In the genomic region with DNA sequence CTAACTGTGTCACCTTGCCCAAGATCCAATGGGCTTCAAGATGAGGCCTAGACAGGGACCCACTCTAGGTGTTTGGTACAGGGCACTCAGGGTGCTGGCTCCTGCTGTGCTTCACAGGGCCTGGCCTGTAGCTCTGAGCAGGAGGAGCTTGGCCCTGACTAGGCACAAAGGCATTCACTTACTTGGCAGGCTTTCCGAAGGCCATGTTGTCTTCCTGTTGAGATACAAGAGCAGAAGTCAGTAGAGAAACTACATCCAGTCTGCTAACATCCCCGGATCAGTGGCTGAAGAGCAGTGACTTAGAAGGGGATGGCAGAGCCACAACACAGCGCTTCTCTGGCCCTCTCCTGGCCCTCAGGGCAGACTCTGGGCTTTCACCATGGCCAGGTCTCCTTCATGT, we compare ENCODE assay signal across 17 mouse cellular contexts. TPM values are rescaled to one million over a fixed set of nuclear protein-coding genes. Genes with fewer than 3 reads are reported as not detected.
DNase-seq lines count a peak whose midpoint lies in the region; ATAC-seq and TF ChIP-seq lines count a peak whose summit lies in the region.
"Had no signal": no experiment of that assay in that cellular context is flagged by ENCODE, and none has a peak within 500 bp of the region (broad histone marks: within the 10 kb centered on the region; RNA-seq: fewer than 3 reads in every experiment).

No protein-coding gene starts in this region.

- DNase-seq in heart, adult 11 months = peak; percentile 97
- peak; percentile 65 for DNase-seq in ovary, adult 18-20 months (ENCODE audit: low spot score)
- DNase-seq in ovary, postnatal 14 days (ENCODE audit: low spot score) = no peak
- peak; percentile 44 for DNase-seq in heart, postnatal 4 days
- DNase-seq in thymus, adult 2 months = no peak
- DNase-seq: forebrain, postnatal 0 days had no signal

- peaks cover 66% of the 10 kb centered on the region for H3K36me3 ChIP-seq in heart, embryonic 12.5 days
- peaks cover 43% of the 10 kb centered on the region for H3K36me3 ChIP-seq in thymus, adult 2 months (ENCODE audit: control insufficient read depth, insufficient read depth, low read length)
- peaks cover 65% of the 10 kb centered on the region for H3K36me3 ChIP-seq in hindbrain, embryonic 13.5 days

- no peak overlapping the region for H3K4me2 ChIP-seq in heart, embryonic 12.5 days
- no peak overlapping the region for H3K4me2 ChIP-seq in hindbrain, embryonic 13.5 days
- H3K4me2 ChIP-seq: embryonic facial prominence, embryonic 15.5 days; limb, embryonic 13.5 days; midbrain, embryonic 12.5 days had no signal

- H3K27me3 ChIP-seq in heart, embryonic 12.5 days (replicated peaks) = no peaks in the 10 kb centered on the region
- no peaks in the 10 kb centered on the region for H3K27me3 ChIP-seq in thymus, adult 2 months (ENCODE audit: control insufficient read depth, insufficient read depth, low read length)
- no peaks in the 10 kb centered on the region for H3K27me3 ChIP-seq in hindbrain, embryonic 13.5 days
- H3K27me3 ChIP-seq: embryonic facial prominence, embryonic 15.5 days; limb, embryonic 13.5 days; midbrain, embryonic 12.5 days had no signal

- WGBS in heart, embryonic 12.5 days = 76% methylated on average over 3 of the region's 3 CpGs
- 95% methylated on average over 3 of the region's 3 CpGs for WGBS in thymus, adult 2 months
- 94% methylated on average over 3 of the region's 3 CpGs for WGBS in hindbrain, embryonic 13.5 days

- H3K27ac ChIP-seq in heart, embryonic 12.5 days (ENCODE audit: poor library complexity, severe bottlenecking) = no peak overlapping the region
- peak overlapping the region; percentile 67 for H3K27ac ChIP-seq in brown adipose tissue, adult 24 weeks (replicated peaks; ENCODE audit: low read depth, low read length)
- H3K27ac ChIP-seq in thymus, adult 2 months (ENCODE audit: control insufficient read depth, insufficient read depth, low read length) = no peak overlapping the region
- no peak overlapping the region for H3K27ac ChIP-seq in hindbrain, embryonic 13.5 days
- H3K27ac ChIP-seq: embryonic facial prominence, embryonic 15.5 days; kidney, postnatal 0 days; limb, embryonic 13.5 days; midbrain, embryonic 12.5 days had no signal

- H3K4me3 ChIP-seq in heart, embryonic 12.5 days = no peak overlapping the region
- no peak overlapping the region for H3K4me3 ChIP-seq in brown adipose tissue, adult 24 weeks (ENCODE audit: insufficient read depth, low read depth, low read length)
- H3K4me3 ChIP-seq in thymus, adult 2 months (ENCODE audit: control insufficient read depth, insufficient read depth, low read length) = no peak overlapping the region
- H3K4me3 ChIP-seq in hindbrain, embryonic 13.5 days = no peak overlapping the region
- H3K4me3 ChIP-seq: embryonic facial prominence, embryonic 15.5 days; limb, embryonic 13.5 days; midbrain, embryonic 12.5 days had no signal

- no peak for TF ChIP-seq POLR2A in thymus, adult 2 months (IDR thresholded peaks at IDR 0.05; ENCODE audit: control insufficient read depth, extremely low read depth, insufficient read depth, low read length, poor library complexity)

- no peaks in the 10 kb centered on the region for H3K4me1 ChIP-seq in heart, embryonic 12.5 days (replicated peaks)
- peaks cover 29% of the 10 kb centered on the region for H3K4me1 ChIP-seq in brown adipose tissue, adult 24 weeks (ENCODE audit: control insufficient read depth, insufficient read depth, insufficient read length, low read length)
- no peaks in the 10 kb centered on the region for H3K4me1 ChIP-seq in thymus, adult 2 months (replicated peaks; ENCODE audit: control insufficient read depth, insufficient read depth, low read length)
- peaks cover 2% of the 10 kb centered on the region; the same call in 1 of the 2 replicates for H3K4me1 ChIP-seq in hindbrain, embryonic 13.5 days (replicated peaks)
- H3K4me1 ChIP-seq: embryonic facial prominence, embryonic 15.5 days; midbrain, embryonic 12.5 days had no signal

- H3K9me3 ChIP-seq in heart, embryonic 12.5 days (replicated peaks) = 0 out of 2 replicates have a peak, but pooled peaks cover under 1% of the 10 kb centered on the region
- H3K9me3 ChIP-seq in hindbrain, embryonic 13.5 days = no peaks in the 10 kb centered on the region
- H3K9me3 ChIP-seq: embryonic facial prominence, embryonic 15.5 days; midbrain, embryonic 12.5 days had no signal

- no peak for TF ChIP-seq CTCF in thymus, adult 2 months (IDR thresholded peaks at IDR 0.05; ENCODE audit: borderline replicate concordance, control insufficient read depth, extremely low read depth, insufficient read depth, low read length, poor library complexity)

- no peak overlapping the region for H3K9ac ChIP-seq in heart, embryonic 12.5 days
- H3K9ac ChIP-seq in hindbrain, embryonic 13.5 days = no peak overlapping the region
- H3K9ac ChIP-seq: embryonic facial prominence, embryonic 15.5 days; forebrain, postnatal 0 days; limb, embryonic 13.5 days; midbrain, embryonic 12.5 days had no signal

- no peak for ATAC-seq in heart, embryonic 12.5 days (ENCODE audit: insufficient number of reproducible peaks, low FRiP score)
- ATAC-seq in hindbrain, embryonic 13.5 days (ENCODE audit: low FRiP score) = no peak
- ATAC-seq: forebrain, postnatal 0 days; hindbrain, embryonic 16.5 days; lung, postnatal 0 days had no signal

RNA-seq across cellular contexts. Expression of gene Sytl1, which starts 6.7 kb away (rescaled TPM):
- 0.41 and 0.47 TPM in 2 replicates for polyA plus RNA-seq in heart, embryonic 12.5 days (2016; fragmentation: Nextera tagmentation; extraction: Ambion mirVana)
- polyA plus RNA-seq in brown adipose tissue, adult 24 weeks (2012; ENCODE audit: insufficient read depth, insufficient read length, missing spikeins) = 2.4 and 3.2 TPM in 2 replicates
- total RNA-seq in heart, postnatal 4 days (2021) = under 1 TPM; 0.48 to 0.79 TPM
- 39.7 and 45.2 TPM in 2 replicates for polyA plus RNA-seq in thymus, adult 2 months (2012; rRNA removed)
- polyA plus RNA-seq in hindbrain, embryonic 13.5 days (2015; fragmentation: Nextera tagmentation; extraction: Ambion mirVana) = 0.41 and 0.69 TPM in 2 replicates
- total RNA-seq: forebrain, postnatal 0 days had no signal

RNA-seq across cellular contexts. Expression of gene Tmem222, which starts 8.0 kb away (rescaled TPM):
- polyA plus RNA-seq in heart, embryonic 12.5 days (2016; fragmentation: Nextera tagmentation; extraction: Ambion mirVana) = 52.4 and 55.2 TPM in 2 replicates
- 28.8 and 34.4 TPM in 2 replicates for polyA plus RNA-seq in brown adipose tissue, adult 24 weeks (2012; ENCODE audit: insufficient read depth, insufficient read length, missing spikeins)
- 10 to 100 TPM; 35.1 to 35.6 TPM for total RNA-seq in heart, postnatal 4 days (2021)
- polyA plus RNA-seq in thymus, adult 2 months (2012; rRNA removed) = 134 and 143 TPM in 2 replicates
- polyA plus RNA-seq in hindbrain, embryonic 13.5 days (2015; fragmentation: Nextera tagmentation; extraction: Ambion mirVana) = 101 and 102 TPM in 2 replicates

RNA-seq across cellular contexts. Expression of gene Map3k6, which starts 29.0 kb away (rescaled TPM):
- polyA plus RNA-seq in heart, embryonic 12.5 days (2016; fragmentation: Nextera tagmentation; extraction: Ambion mirVana) = 2.3 and 3.2 TPM in 2 replicates
- polyA plus RNA-seq in brown adipose tissue, adult 24 weeks (2012; ENCODE audit: insufficient read depth, insufficient read length, missing spikeins) = 8.1 and 8.3 TPM in 2 replicates
- 1 to 10 TPM; 6.3 to 6.8 TPM for total RNA-seq in heart, postnatal 4 days (2021)
- polyA plus RNA-seq in thymus, adult 2 months (2012; rRNA removed) = 2.8 and 4.6 TPM in 2 replicates
- 1.9 and 2.0 TPM in 2 replicates for polyA plus RNA-seq in hindbrain, embryonic 13.5 days (2015; fragmentation: Nextera tagmentation; extraction: Ambion mirVana)

RNA-seq across cellular contexts. Expression of gene Gpr3, which starts 57.3 kb away (rescaled TPM):
- 0.27 and 0.37 TPM in 2 replicates for polyA plus RNA-seq in heart, embryonic 12.5 days (2016; fragmentation: Nextera tagmentation; extraction: Ambion mirVana)
- not detected in 2 replicates for polyA plus RNA-seq in brown adipose tissue, adult 24 weeks (2012; ENCODE audit: insufficient read depth, insufficient read length, missing spikeins)
- under 1 TPM; 0.20 to 0.45 TPM for total RNA-seq in heart, postnatal 4 days (2021)
- 0.15 TPM in 1 of 2 replicates, not detected in the other for polyA plus RNA-seq in thymus, adult 2 months (2012; rRNA removed)
- polyA plus RNA-seq in hindbrain, embryonic 13.5 days (2015; fragmentation: Nextera tagmentation; extraction: Ambion mirVana) = 0.52 and 1.4 TPM in 2 replicates
- total RNA-seq: common myeloid progenitor, adult 5-6 weeks; gastrocnemius, postnatal 4 days had no signal
- polyA plus RNA-seq: lung, postnatal 0 days had no signal

RNA-seq across cellular contexts. Expression of gene Cd164l2, which starts 57.7 kb away (rescaled TPM):
- polyA plus RNA-seq in heart, embryonic 12.5 days (2016; fragmentation: Nextera tagmentation; extraction: Ambion mirVana) = 0.34 TPM in 1 of 2 replicates, not detected in the other
- 3.3 and 4.1 TPM in 2 replicates for polyA plus RNA-seq in brown adipose tissue, adult 24 weeks (2012; ENCODE audit: insufficient read depth, insufficient read length, missing spikeins)
- total RNA-seq in heart, postnatal 4 days (2021) = not detected
- polyA plus RNA-seq in thymus, adult 2 months (2012; rRNA removed) = 0.90 and 1.1 TPM in 2 replicates
- 0.78 and 2.5 TPM in 2 replicates for polyA plus RNA-seq in hindbrain, embryonic 13.5 days (2015; fragmentation: Nextera tagmentation; extraction: Ambion mirVana)
- total RNA-seq: common myeloid progenitor, adult 5-6 weeks had no signal

Comparison
In these comparisons a context has a peak if more than half of its experiments do, and no peak if none do; other contexts are left out.
1. DNase-seq: peak in heart, adult 11 months (single experiment), ovary, adult 18-20 months (single experiment) and heart, postnatal 4 days (single experiment); none in ovary, postnatal 14 days (single experiment) and thymus, adult 2 months (single experiment).